Mouse (Mus musculus) heart, postnatal 0 days (tissue): ENCODE measurements around the gene Shprh.

ENCODE experiments used
- CTCF ChIP-seq: IDR thresholded peaks from 2 replicates; pipeline ENCODE4 v1.5.1; 2016; ENCODE audit warnings: antibody characterized with exemption, control low read depth, low read depth
- EP300 ChIP-seq: IDR thresholded peaks from 2 replicates; pipeline ENCODE4 v1.6.1; 2016; ENCODE audit warnings: antibody characterized with exemption, low read depth

GRCm38 (mm10) chr10:11164537-11164936 is 15.3 kb downstream of the Shprh start:
- TF ChIP-seq EP300 = no peak
- TF ChIP-seq CTCF = no peak
